Mouse (Mus musculus): ENCODE measurements around the gene Atp6v0d1.
A peak's percentile ranks its signal among the peaks of the same experiment; 100 is the strongest.

Gene Atp6v0d1

DNA sequence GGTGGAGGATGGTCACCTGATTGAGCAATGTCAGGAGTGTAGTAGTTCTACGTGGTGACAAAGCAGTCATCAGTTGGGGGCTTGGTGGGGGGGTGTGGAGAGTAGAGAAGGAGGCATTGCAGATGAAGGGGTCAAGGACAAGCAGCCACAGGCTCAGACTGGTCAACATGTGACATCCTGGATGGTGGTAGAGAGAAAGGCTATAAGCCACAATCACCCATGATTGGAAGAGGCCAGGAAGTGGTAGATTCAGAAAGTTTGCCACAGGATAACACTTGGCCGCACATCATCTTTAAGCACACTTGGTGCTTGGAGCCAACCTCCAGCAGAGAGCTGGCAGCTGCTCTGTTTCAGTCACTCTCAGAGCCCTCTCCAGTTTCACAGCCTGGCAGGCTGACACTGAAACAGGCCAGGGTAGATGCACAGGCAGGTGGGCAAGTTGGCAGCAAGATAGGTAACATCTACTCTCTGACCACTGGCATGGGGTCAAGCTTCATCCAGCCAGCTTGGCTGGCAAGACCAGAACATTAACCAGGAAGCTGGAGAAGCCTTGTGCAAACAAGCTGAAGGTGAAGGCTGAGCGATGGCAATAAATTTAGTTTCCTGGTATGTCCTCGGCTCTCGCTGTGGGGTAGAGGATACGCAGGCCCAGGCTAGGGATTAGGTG, 28.7 kb downstream of the Atp6v0d1 start:
- DNase-seq (ENCODE audit: low spot score in 2 of 2) = no peak

DNA sequence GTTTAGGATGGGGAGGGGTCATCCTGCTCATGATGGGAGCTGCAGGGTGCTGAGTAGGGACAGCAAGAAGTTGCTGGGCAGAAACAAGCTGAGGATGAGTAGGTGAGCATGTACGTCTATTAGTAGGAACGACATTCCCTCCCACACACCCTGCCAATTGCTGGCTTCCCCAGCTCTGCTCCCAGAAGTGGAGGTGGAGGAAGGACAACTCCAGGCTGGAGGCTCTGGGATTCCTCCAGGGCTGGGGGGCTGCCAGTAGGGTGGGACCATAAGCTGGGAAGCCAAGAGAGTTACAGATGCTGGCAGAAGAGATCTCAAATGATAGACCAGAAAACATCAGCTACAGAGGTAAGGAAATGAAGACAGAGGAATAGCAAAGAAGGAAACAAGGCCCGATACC, 29.3 kb downstream of the Atp6v0d1 start:
- DNase-seq (ENCODE audit: low spot score in 2 of 2) = no peak

GRCm38 (mm10) chr8:105533892-105534329, 31.9 kb downstream of the Atp6v0d1 start:
- peak in 1 of 2 experiments; percentile 85 for DNase-seq (ENCODE audit: low spot score in 2 of 2)

DNA sequence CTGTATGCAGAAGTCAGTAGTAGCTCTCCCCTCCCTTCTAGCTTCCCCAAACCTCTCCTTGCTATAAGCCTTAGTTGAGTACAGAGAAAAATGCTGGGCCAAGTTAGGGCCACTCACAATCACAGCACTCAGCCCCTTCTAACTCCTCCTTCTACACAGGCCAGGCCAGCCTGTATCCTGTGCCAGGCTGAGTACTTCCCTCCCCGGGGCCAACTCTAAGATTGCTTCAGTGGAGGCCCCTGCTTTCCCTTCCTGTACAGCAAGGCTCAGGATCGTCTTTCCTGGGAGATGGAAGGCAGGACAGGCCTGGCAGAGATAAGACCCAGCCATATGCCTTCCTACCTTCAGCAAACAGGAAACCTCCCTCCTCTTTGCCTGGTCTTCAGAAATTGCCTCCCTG, 32.4 kb downstream of the Atp6v0d1 start:
- no peak for DNase-seq (ENCODE audit: low spot score in 2 of 2)

DNA sequence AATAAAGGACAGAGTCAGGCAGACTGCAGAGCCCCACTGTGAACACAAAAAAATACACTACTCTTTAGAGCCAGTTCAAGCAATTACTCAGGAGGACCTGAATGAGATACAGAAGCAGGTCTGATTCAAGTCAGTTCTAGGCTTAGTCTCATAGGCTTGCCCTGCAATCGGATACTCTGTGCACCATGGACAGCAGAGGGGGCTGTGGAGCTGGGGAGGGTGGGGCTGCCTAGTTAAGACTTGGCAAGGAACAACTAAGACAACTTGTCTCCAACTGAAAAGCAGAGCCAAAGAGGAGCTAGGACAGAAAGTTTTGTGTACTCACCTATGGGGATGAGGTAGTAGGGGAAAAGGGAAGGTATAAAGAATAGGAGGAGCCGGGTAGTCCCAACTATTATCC, 34.1 kb downstream of the Atp6v0d1 start:
- DNase-seq (ENCODE audit: low spot score in 2 of 2) = peak; percentile 61 to 82

GRCm38 (mm10) chr8:105529271-105529670, 36.6 kb downstream of the Atp6v0d1 start:
- no peak for DNase-seq (ENCODE audit: low spot score in 2 of 2)

DNA sequence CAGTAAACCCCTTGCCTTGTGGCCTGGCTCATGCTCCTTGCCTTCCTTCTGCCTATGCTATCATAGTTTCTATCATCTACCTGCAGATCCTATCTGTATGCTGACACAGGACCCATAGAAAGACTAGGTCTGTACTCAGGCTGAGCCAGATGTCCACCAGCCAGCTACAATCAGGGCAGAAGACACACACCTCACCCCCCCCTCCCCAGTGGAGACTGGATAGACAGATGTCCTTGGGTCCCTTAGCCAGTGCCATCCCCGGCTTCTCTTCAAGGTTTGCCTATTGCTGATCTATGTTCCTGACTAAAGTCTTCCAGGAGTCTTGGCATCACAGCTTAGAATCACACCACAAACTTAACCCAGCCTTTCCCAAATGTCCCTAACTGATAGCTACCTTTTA, 37.6 kb downstream of the Atp6v0d1 start:
- DNase-seq (ENCODE audit: low spot score in 2 of 2) = no peak

DNA sequence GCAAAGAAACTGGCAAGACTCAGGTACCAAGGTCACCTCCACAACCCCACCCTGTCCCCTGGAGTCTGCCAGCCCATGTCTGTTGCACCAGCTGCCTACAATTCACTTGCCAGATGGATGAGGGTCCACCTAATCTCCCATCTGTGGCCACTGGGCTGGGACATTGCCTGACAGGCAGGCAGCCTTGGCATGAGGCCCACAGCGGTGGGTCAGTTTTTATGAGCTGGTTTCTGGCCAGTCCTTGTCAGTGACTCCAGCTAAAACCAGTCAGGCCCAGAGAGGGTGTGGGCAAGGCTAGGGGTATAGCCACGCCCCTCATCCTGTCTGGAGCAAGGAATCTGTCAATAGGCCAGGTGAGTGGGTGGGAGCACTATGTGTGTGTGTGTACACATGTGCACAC, 38.7 kb downstream of the Atp6v0d1 start:
- no peak for DNase-seq (ENCODE audit: low spot score in 2 of 2)

- DNase-seq (ENCODE audit: low spot score in 2 of 2) = no peak
These were observed 43.0 kb downstream of the Atp6v0d1 start for GRCm38 (mm10) chr8:105522890-105523289.

DNA sequence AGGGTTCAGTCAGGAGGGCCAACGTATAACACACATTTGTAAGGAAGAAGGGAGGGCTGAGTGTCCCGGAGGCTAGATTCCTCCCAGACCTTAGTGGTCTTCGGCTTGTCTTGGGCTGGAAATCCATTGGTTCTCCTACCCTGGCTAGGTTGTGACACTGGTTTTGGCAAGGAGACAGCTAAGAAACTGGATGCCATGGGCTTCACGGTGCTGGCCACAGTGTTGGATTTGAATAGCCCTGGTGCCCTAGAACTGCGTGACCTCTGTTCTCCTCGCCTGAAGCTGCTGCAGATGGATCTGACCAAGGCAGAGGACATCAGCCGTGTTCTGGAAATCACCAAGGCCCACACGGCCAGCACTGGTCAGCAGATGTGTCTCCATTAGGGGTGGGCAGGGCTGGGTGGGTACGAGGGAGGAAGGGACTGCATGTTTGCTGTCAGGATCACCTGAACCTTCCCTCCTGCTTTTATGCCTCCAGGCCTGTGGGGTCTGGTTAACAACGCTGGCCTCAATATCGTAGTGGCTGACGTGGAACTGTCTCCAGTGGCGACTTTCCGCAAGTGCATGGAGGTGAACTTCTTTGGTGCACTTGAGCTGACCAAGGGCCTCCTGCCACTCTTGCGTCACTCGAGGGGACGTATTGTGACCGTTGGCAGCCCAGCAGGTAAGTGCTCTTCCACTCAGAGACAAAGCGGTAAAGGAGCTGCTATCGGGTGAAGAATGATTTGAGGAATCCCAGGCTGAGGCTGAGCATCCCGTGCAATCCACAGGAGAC, 43.7 kb downstream of the Atp6v0d1 start:
- no peak for DNase-seq (ENCODE audit: low spot score in 2 of 2)

DNA sequence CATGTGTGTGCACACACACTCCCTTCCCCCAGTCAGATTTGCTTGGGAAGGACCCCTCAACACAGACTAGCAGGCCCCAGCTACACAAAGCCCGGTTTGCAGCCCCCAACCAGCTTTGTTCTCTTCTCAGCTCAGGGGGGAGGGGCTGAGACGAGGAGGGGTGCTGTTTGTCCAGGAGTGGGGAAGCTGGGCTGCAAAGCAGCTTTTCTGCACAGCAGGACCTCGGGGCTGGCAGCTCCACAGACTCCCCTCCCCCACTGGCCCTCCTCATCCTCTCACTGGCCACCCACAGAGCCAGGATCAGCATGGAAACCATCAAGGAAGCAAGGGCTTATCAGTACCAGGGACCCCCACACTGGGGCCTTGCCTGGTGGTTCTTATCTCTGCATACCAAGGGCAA, 44.8 kb downstream of the Atp6v0d1 start:
- DNase-seq (ENCODE audit: low spot score in 2 of 2) = no peak

- DNase-seq (ENCODE audit: low spot score in 2 of 2) = no peak
These were observed 45.3 kb downstream of the Atp6v0d1 start for GRCm38 (mm10) chr8:105520521-105520920.

DNA sequence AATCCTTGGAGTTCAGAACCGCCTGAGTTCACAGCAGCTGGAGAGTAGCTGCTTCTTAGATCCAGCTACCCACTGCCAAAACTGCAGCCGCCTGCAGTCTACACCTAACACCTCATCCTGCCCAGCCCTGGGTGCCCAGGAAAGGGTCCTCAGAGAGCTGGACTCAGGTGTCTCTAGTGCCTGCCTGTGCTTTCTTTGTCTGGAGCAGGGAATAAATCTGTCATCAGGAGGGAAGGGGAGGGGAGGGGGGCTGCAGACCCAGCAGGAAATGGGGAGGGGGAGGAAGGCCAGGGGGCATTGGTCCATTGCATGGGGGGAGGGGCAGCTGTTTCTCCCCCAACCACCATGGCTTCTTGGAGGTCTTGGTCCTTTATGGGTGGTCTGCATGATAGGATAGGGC, 46.3 kb downstream of the Atp6v0d1 start:
- DNase-seq (ENCODE audit: low spot score in 2 of 2) = no peak

- DNase-seq (ENCODE audit: low spot score in 2 of 2) = no peak
These were observed 47.2 kb downstream of the Atp6v0d1 start, which contains the start of gene Hsd11b2 for GRCm38 (mm10) chr8:105518436-105519313. TSS of gene Hsd11b2 (plus strand) at chr8:105518755.

- DNase-seq (ENCODE audit: low spot score in 2 of 2) = no peak
These were observed 48.5 kb downstream of the Atp6v0d1 start for GRCm38 (mm10) chr8:105517346-105517745.

- peak; percentile 55 to 77 for DNase-seq (ENCODE audit: low spot score in 2 of 2)
These were observed 49.7 kb downstream of the Atp6v0d1 start for GRCm38 (mm10) chr8:105516018-105516645.

GRCm38 (mm10) chr8:105514656-105515055, 51.2 kb downstream of the Atp6v0d1 start:
- DNase-seq (ENCODE audit: low spot score in 2 of 2) = peak in 1 of 2 experiments; percentile 64

DNA sequence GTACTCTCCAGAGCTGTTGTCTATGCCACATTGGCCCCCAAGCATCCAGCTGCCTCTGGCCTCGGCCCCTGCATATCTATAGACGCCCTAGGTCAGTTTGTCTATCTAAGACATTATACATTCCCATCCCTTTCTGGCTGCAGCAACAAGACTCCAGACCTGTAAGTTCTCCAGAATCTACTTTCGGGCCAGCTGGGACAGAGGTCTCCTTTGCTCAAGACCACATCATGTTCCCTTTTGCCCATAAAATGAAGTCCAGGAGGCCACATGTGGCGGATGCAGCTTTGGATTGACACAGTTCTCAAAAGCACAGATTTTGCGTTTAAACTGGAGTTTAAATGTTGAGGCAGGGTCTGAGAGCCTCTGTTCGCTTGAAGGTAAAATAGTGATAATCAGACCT, 51.7 kb downstream of the Atp6v0d1 start:
- no peak for DNase-seq (ENCODE audit: low spot score in 2 of 2)

GRCm38 (mm10) chr8:105509997-105510735, 55.7 kb downstream of the Atp6v0d1 start:
- DNase-seq (ENCODE audit: low spot score in 2 of 2) = no peak

DNA sequence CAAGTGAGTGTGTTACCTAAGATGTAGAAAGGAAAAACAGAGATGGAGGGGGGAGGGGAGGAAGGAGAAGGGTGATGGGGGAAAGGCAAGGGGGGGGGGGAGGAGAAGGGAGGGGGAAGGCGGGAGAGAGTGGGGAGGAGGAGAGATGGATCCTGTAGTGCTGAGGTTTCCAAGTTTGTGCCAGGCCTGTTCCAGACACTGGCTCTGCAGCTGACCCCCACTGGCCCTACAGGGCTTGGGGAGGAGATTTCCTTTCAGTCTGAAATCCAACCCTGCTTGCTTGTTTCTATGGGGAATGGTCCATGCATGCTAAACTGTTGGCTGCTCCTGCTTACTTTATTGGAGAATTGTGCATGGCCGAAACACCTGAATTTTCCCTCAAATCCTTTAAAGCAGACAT, 57.1 kb downstream of the Atp6v0d1 start:
- no peak for DNase-seq (ENCODE audit: low spot score in 2 of 2)

GRCm38 (mm10) chr8:105506977-105507376, 58.9 kb downstream of the Atp6v0d1 start:
- DNase-seq (ENCODE audit: low spot score in 2 of 2) = no peak

Measured in urinary bladder, postnatal 4 days (tissue).